Mouse (Mus musculus) erythroblast, embryonic 14.5 days (primary cell): ENCODE measurements around the gene Uaca. TPM values are rescaled to one million over a fixed set of nuclear protein-coding genes. Genes with fewer than 3 reads are reported as not detected.

Experiments used
- H3K27me3 ChIP-seq: 2 replicates; pipeline ENCODE4 v1.6.1; 2012; ENCODE audit warnings: inconsistent platforms; ENCODE audit not compliant: control insufficient read depth
- H3K36me3 ChIP-seq: 2 replicates; pipeline ENCODE4 v1.6.1; 2012; ENCODE audit warnings: mild to moderate bottlenecking, inconsistent platforms; ENCODE audit not compliant: control insufficient read depth
- H3K4me1 ChIP-seq: 2 replicates; pipeline ENCODE4 v1.6.1; 2012; ENCODE audit warnings: inconsistent platforms; ENCODE audit not compliant: control insufficient read depth
- H3K4me3 ChIP-seq: replicated peaks from 2 replicates; pipeline ENCODE3; 2012; ENCODE audit warnings: moderate library complexity, mild to moderate bottlenecking, inconsistent platforms
- H3K9me3 ChIP-seq: 2 replicates; pipeline ENCODE4 v1.6.1; 2012; ENCODE audit warnings: low read length, inconsistent platforms, mixed read lengths; ENCODE audit not compliant: control insufficient read depth
- GATA1 ChIP-seq: IDR thresholded peaks from 2 replicates; pipeline ENCODE4 v1.6.1; 2012; ENCODE audit warnings: low read length, inconsistent platforms, mixed read lengths
- TAL1 ChIP-seq: IDR thresholded peaks from 3 replicates; pipeline ENCODE4 v1.6.1; 2012; ENCODE audit warnings: low read length, inconsistent platforms, mixed read lengths
- polyA plus RNA-seq: library from polyadenylated mRNA; stranded (reverse); fragments of >175 nt; gene quantifications from 2 replicates; pipeline ENCODE4 v1.2.3, GENCODE M21; 2012

Gene Uaca
- polyA plus RNA-seq, 1 experiment = not detected

DNA sequence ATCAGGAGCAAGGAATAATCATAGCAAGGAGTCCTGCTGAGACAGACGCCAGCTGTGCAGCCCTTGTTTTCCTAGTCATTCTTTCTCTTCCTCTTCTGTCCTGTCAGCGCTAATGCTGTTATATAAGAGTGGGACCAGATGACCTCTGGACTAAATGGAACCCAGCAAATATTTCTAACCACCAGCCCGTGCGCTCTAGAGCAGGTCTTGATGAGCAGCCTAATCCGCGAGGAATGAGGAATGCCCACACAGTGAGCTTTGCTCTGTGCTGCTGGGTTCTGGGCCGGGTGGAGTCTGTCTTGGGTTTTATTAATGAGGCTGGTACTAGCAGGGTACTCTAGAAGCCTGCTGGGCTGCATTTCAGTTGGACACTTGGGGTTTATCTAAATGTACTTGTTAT lies 32.4 kb downstream of the Uaca start:
- TF ChIP-seq GATA1 (no peak), TAL1 (no peak)
- Histone ChIP-seq H3K36me3 (no peaks in the 10 kb centered on the region), H3K9me3 (no peaks in the 10 kb centered on the region), H3K4me3 (no peak overlapping the region), H3K4me1 (no peaks in the 10 kb centered on the region), H3K27me3 (no peaks in the 10 kb centered on the region)

DNA sequence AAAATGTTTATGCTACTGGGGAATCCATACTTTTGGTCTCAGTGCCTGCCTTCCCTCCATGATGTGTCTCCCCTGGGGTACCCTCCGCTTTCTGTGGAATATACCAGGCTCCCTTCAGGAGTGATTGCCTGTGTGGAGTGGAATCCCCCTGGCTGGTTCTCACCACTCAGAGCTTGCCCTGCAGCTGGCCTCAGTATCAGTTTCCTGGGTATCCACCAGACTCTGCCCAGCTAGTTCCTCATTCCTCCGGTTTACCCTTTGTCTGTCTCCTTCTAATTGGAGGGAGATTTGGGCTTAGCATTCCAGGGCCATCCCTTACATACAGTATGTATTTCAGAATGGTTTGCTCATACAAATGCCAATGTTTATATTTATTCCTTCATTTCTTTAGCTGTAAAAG lies 33.9 kb downstream of the Uaca start:
- Histone ChIP-seq H3K36me3 (no peaks in the 10 kb centered on the region), H3K9me3 (no peaks in the 10 kb centered on the region), H3K27me3 (no peaks in the 10 kb centered on the region), H3K4me3 (no peak overlapping the region), H3K4me1 (no peaks in the 10 kb centered on the region)
- TF ChIP-seq GATA1 (no peak), TAL1 (no peak)

GRCm38 (mm10) chr9:60829610-60830009 lies 35.3 kb downstream of the Uaca start:
- Histone ChIP-seq H3K9me3 (no peaks in the 10 kb centered on the region; the same call in 1 of the 2 replicates), H3K36me3 (no peaks in the 10 kb centered on the region), H3K27me3 (no peaks in the 10 kb centered on the region), H3K4me3 (no peak overlapping the region), H3K4me1 (no peaks in the 10 kb centered on the region)
- no peak for TF ChIP-seq TAL1

GRCm38 (mm10) chr9:60830079-60830478 lies 35.7 kb downstream of the Uaca start:
- H3K36me3 ChIP-seq = no peaks in the 10 kb centered on the region
- no peak overlapping the region for H3K4me3 ChIP-seq
- no peaks in the 10 kb centered on the region for H3K27me3 ChIP-seq
- TF ChIP-seq TAL1 (no peak), GATA1 (no peak)
- no peaks in the 10 kb centered on the region; the same call in 1 of the 2 replicates for H3K9me3 ChIP-seq
- no peaks in the 10 kb centered on the region for H3K4me1 ChIP-seq

DNA sequence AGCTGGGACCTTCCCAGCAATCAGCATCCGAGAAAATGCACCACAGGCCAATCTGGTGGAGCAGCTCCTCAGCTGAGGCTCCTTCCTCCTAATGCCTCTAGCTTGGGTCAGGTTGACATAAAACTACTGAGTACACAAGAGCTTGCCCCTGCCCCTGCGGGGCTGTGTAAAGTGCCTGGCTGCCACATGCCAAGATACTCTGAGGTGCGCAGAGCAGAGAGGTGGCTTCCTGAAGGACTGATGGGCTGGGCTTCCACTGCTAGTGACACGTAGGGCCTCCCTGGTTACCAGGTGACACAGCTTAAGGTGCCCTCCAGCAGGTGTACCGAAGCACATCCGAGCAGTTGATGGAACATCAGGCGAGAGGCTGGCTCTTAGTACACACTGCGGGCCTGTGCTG lies 37.9 kb downstream of the Uaca start:
- Histone ChIP-seq H3K9me3 (no peaks in the 10 kb centered on the region; the same call in 1 of the 2 replicates), H3K36me3 (no peaks in the 10 kb centered on the region), H3K4me3 (no peak overlapping the region), H3K4me1 (no peaks in the 10 kb centered on the region), H3K27me3 (no peaks in the 10 kb centered on the region)
- no peak for TF ChIP-seq GATA1

DNA sequence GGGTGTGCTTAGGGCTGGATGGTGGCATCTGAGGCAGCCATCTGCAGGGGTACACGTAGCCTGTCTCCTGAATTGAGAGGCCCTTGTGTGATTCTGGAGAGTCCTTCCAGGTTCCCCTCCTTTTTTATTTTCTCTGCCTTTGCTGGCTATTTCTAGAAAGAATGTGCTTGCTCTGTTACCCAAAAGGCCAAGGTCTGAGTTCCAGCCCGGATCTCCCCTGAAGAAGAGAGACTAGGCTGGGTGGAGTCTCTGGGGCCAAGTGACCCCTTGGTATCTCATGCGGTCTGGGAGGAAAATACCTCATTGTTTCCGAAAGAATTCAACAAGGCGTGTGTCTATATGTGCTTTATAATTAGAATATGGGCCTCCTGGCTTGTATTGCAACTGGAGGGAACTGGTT lies 41.8 kb downstream of the Uaca start:
- no peak for TF ChIP-seq GATA1
- TF ChIP-seq TAL1 = no peak
- Histone ChIP-seq H3K4me1 (no peaks in the 10 kb centered on the region), H3K9me3 (no peaks in the 10 kb centered on the region; the same call in 1 of the 2 replicates), H3K36me3 (no peaks in the 10 kb centered on the region), H3K4me3 (no peak overlapping the region), H3K27me3 (no peaks in the 10 kb centered on the region)

DNA sequence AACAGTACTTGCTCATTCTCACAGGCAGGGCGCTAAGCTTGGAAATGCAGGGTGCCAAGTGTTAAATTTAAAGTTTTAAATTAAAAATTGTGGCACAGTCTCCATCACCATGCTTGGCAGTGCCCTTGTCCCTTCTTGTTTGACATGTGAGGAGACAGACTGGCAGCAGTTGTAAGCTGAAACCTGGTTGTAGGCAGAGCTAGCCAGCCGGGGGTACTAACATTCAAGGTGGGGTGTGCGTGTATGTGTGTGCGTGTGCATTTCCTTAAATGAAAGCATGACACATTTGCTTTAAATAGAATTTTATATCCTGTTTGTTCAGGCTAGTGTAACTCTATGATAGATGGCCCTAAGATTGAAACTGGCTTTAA lies 42.7 kb downstream of the Uaca start:
- Histone ChIP-seq H3K36me3 (no peaks in the 10 kb centered on the region), H3K9me3 (no peaks in the 10 kb centered on the region; the same call in 1 of the 2 replicates), H3K27me3 (no peaks in the 10 kb centered on the region), H3K4me1 (no peaks in the 10 kb centered on the region), H3K4me3 (no peak overlapping the region)
- TF ChIP-seq GATA1 = no peak
- no peak for TF ChIP-seq TAL1

GRCm38 (mm10) chr9:60837449-60838141 lies 43.3 kb downstream of the Uaca start:
- no peaks in the 10 kb centered on the region for H3K4me1 ChIP-seq
- H3K4me3 ChIP-seq = no peak overlapping the region
- no peak for TF ChIP-seq TAL1
- TF ChIP-seq GATA1 = no peak
- H3K27me3 ChIP-seq = no peaks in the 10 kb centered on the region
- H3K9me3 ChIP-seq = no peaks in the 10 kb centered on the region; the same call in 1 of the 2 replicates
- H3K36me3 ChIP-seq = no peaks in the 10 kb centered on the region

DNA sequence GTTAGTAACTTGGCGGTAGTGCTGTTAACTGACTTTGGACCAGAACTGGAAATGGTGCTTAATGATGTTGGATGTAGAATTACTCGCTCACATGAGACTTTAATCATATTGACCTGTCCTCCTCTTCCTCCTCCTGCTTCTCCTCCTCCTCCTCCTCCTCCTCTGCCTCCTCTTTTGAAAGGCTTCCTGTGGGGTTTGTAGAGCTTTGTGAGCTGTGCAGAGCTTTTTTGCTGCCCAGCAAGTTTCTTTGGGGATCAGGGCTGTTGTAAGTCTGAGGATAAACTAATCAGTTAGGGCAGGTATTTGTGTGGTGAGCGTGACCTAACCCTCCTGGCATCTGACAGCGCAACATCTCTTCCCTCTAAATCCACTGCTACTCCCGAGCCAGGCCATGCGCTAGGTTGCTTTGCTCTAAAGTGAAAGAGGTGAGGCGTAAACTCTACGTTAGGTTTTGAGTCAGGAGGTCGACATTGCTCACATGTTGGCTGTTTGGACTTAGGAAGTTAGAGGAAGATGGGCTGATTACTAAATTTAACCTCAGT lies 44.1 kb downstream of the Uaca start:
- no peak overlapping the region for H3K4me3 ChIP-seq
- no peaks in the 10 kb centered on the region for H3K4me1 ChIP-seq
- no peaks in the 10 kb centered on the region; the same call in 1 of the 2 replicates for H3K9me3 ChIP-seq
- no peaks in the 10 kb centered on the region for H3K36me3 ChIP-seq
- TF ChIP-seq GATA1 = no peak
- TF ChIP-seq TAL1 = no peak
- H3K27me3 ChIP-seq = no peaks in the 10 kb centered on the region
